Mouse (Mus musculus): ENCODE measurements around the gene Pnmt. TPM values are rescaled to one million over a fixed set of nuclear protein-coding genes. Genes with fewer than 3 reads are reported as not detected.

The Pnmt gene
- polyA plus RNA-seq, 1 experiment from 2014 or later, result not detected

DNA sequence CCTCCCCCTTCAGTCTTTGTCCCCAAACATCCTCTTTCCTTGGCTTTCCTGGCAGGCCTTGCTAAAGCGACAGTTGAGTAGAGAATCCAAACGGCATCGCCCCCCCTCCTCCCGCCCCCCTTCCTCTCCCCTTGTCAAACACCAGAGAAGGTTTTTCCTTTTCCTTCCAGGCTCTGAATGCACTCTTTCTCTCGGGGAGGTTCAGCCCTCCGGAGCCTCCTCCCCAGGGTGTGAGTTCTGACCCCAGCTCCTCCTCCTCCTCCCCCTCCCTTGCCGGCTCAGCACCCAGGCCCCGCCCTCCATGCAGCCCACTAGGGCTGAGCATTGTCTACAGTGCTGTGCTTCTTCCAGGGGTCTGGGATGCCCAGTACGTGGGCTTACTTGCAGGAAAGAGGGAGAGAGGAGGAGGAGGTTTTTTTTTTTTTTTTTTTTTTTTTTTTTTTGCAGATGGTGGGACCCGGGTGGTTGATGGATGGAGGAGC lies 23.1 kb downstream of the Pnmt start:
- Histone ChIP-seq H3K9me3 (no peaks in the 10 kb centered on the region), H3K27me3 (replicated peaks) (no peaks in the 10 kb centered on the region), H3K36me3 (no peaks in the 10 kb centered on the region), H3K9ac (peak overlapping the region; percentile 3; the same call in 1 of the 2 replicates), H3K4me2 (replicated peaks) (peak overlapping the region; percentile 45), H3K27ac (peak overlapping the region; percentile 74; the same call in 1 of the 2 replicates), H3K4me1 (replicated peaks) (peaks cover 28% of the 10 kb centered on the region), H3K4me3 (replicated peaks) (0 out of 2 replicates have a peak overlapping the region, but pooled peaks have one; percentile 5)
- 4% methylated on average over 10 of the region's 10 CpGs for WGBS
- ATAC-seq, result 0 out of 2 replicates have a peak, but pooled peaks have one; percentile 23

DNA sequence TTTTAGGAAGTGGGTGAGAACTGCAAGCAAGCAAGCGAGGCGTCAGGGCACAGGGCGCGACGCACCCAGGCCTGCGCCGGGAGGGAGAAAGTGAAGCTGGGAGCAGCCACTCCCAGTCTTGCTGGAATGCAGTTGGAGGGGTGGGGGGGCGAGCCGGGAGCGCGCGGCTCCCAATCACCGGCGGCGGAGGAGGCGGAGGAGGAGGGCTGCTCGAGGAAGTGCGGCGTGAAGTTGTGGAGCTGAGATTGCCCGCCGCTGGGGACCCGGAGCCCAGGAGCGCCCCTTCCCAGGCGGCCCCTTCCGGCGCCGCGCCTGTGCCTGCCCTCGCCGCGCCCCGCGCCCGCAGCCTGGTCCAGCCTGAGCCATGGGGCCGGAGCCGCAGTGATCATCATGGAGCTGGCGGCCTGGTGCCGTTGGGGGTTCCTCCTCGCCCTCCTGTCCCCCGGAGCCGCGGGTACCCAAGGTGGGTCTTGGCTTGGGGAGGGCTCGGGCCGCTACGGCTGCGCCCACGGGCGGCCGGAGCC lies 26.1 kb downstream of the Pnmt start, which contains the start of gene Erbb2:
TSS of gene Erbb2 (plus strand) at position 198 of the 524 bp plus-strand sequence.
- Histone ChIP-seq H3K27ac (peak within 1 kb of the TSS; percentile 96), H3K4me1 (replicated peaks) (peaks cover 50% of the 10 kb centered on the region), H3K27me3 (replicated peaks) (no peaks in the 10 kb centered on the region), H3K9me3 (no peaks in the 10 kb centered on the region), H3K36me3 (0 out of 2 replicates have a peak, but pooled peaks cover 3% of the 10 kb centered on the region), H3K9ac (peak within 1 kb of the TSS; percentile 97), H3K4me2 (replicated peaks) (peak within 1 kb of the TSS; percentile 74), H3K4me3 (replicated peaks) (peak within 1 kb of the TSS; percentile 87)
- peak; percentile 85 for ATAC-seq
- under 1% methylated on average over 47 of the region's 49 CpGs for WGBS

- WGBS, result under 1% methylated on average over 40 of the region's 40 CpGs
- peak overlapping the region; percentile 74 for H3K4me2 ChIP-seq (replicated peaks)
- H3K9ac ChIP-seq, result peak overlapping the region; percentile 97
- H3K4me3 ChIP-seq (replicated peaks), result peak overlapping the region; percentile 87
- 0 out of 2 replicates have a peak, but pooled peaks cover 3% of the 10 kb centered on the region for H3K36me3 ChIP-seq
- no peaks in the 10 kb centered on the region for H3K9me3 ChIP-seq
- no peaks in the 10 kb centered on the region for H3K27me3 ChIP-seq (replicated peaks)
- H3K27ac ChIP-seq, result peak overlapping the region; percentile 96
- H3K4me1 ChIP-seq (replicated peaks), result peaks cover 52% of the 10 kb centered on the region
- no peak; the same call in none of the 2 replicates for ATAC-seq
These were observed 26.6 kb downstream of the Pnmt start for GRCm38 (mm10) chr11:98412797-98413301.

GRCm38 (mm10) chr11:98413731-98414130 lies 27.5 kb downstream of the Pnmt start:
- Histone ChIP-seq H3K27me3 (replicated peaks) (no peaks in the 10 kb centered on the region), H3K36me3 (0 out of 2 replicates have a peak, but pooled peaks cover 3% of the 10 kb centered on the region), H3K4me1 (replicated peaks) (peaks cover 56% of the 10 kb centered on the region), H3K4me3 (replicated peaks) (peak overlapping the region; percentile 87), H3K27ac (peak overlapping the region; percentile 62), H3K9me3 (no peaks in the 10 kb centered on the region), H3K9ac (peak overlapping the region; percentile 97), H3K4me2 (replicated peaks) (peak overlapping the region; percentile 74)
- ATAC-seq, result no peak
- 10% methylated on average over 7 of the region's 7 CpGs for WGBS

- Histone ChIP-seq H3K4me1 (replicated peaks) (peaks cover 53% of the 10 kb centered on the region), H3K27me3 (replicated peaks) (no peaks in the 10 kb centered on the region), H3K4me2 (replicated peaks) (peak overlapping the region; percentile 74), H3K36me3 (0 out of 2 replicates have a peak, but pooled peaks cover 3% of the 10 kb centered on the region), H3K9ac (no peak overlapping the region), H3K27ac (peak overlapping the region; percentile 62), H3K9me3 (no peaks in the 10 kb centered on the region), H3K4me3 (replicated peaks) (peak overlapping the region; percentile 87)
- ATAC-seq, result peak; percentile 15
- WGBS, result 13% methylated on average over 2 of the region's 2 CpGs
These were observed 27.9 kb downstream of the Pnmt start for GRCm38 (mm10) chr11:98414162-98414561.

GRCm38 (mm10) chr11:98417074-98417473 lies 30.8 kb downstream of the Pnmt start:
- peaks cover 42% of the 10 kb centered on the region for H3K4me1 ChIP-seq (replicated peaks)
- H3K9ac ChIP-seq, result no peak overlapping the region
- no peak overlapping the region for H3K4me2 ChIP-seq (replicated peaks)
- H3K9me3 ChIP-seq, result no peaks in the 10 kb centered on the region
- 58% methylated on average over 1 of the region's 1 CpGs for WGBS
- H3K4me3 ChIP-seq (replicated peaks), result no peak overlapping the region
- no peak for ATAC-seq
- H3K27ac ChIP-seq, result no peak overlapping the region
- H3K27me3 ChIP-seq (replicated peaks), result no peaks in the 10 kb centered on the region
- peaks cover 13% of the 10 kb centered on the region; the same call in 1 of the 2 replicates for H3K36me3 ChIP-seq

GRCm38 (mm10) chr11:98418273-98418672 lies 32.0 kb downstream of the Pnmt start:
- H3K4me1 ChIP-seq (replicated peaks), result peaks cover 41% of the 10 kb centered on the region

GRCm38 (mm10) chr11:98418939-98419547 lies 32.8 kb downstream of the Pnmt start:
- WGBS, result 79% methylated on average over 10 of the region's 10 CpGs
- no peak for ATAC-seq
- Histone ChIP-seq H3K4me2 (replicated peaks) (no peak overlapping the region), H3K4me1 (replicated peaks) (peaks cover 34% of the 10 kb centered on the region), H3K27me3 (replicated peaks) (no peaks in the 10 kb centered on the region), H3K9me3 (no peaks in the 10 kb centered on the region), H3K4me3 (replicated peaks) (no peak overlapping the region), H3K27ac (no peak overlapping the region), H3K36me3 (peaks cover 24% of the 10 kb centered on the region), H3K9ac (no peak overlapping the region)

More at GRCm38 (mm10) chr11:98418273-98418672, 32.0 kb downstream of the Pnmt start:
- Histone ChIP-seq H3K4me2 (replicated peaks) (no peak overlapping the region), H3K4me3 (replicated peaks) (no peak overlapping the region), H3K9ac (no peak overlapping the region), H3K27me3 (replicated peaks) (no peaks in the 10 kb centered on the region), H3K27ac (0 out of 2 replicates have a peak overlapping the region, but pooled peaks have one; percentile 15), H3K9me3 (no peaks in the 10 kb centered on the region), H3K36me3 (peaks cover 24% of the 10 kb centered on the region)
- no peak for ATAC-seq
- 65% methylated on average over 6 of the region's 6 CpGs for WGBS

GRCm38 (mm10) chr11:98426592-98426991 lies 40.3 kb downstream of the Pnmt start:
- no peaks in the 10 kb centered on the region for H3K9me3 ChIP-seq
- no peak overlapping the region for H3K4me2 ChIP-seq (replicated peaks)
- peaks cover 34% of the 10 kb centered on the region for H3K36me3 ChIP-seq
- H3K27ac ChIP-seq, result peak overlapping the region; percentile 46
- H3K4me3 ChIP-seq (replicated peaks), result no peak overlapping the region
- no peaks in the 10 kb centered on the region for H3K27me3 ChIP-seq (replicated peaks)
- peaks cover 8% of the 10 kb centered on the region for H3K4me1 ChIP-seq (replicated peaks)
- WGBS, result 69% methylated on average over 7 of the region's 7 CpGs
- peak; percentile 58 for ATAC-seq
- no peak overlapping the region for H3K9ac ChIP-seq

DNA sequence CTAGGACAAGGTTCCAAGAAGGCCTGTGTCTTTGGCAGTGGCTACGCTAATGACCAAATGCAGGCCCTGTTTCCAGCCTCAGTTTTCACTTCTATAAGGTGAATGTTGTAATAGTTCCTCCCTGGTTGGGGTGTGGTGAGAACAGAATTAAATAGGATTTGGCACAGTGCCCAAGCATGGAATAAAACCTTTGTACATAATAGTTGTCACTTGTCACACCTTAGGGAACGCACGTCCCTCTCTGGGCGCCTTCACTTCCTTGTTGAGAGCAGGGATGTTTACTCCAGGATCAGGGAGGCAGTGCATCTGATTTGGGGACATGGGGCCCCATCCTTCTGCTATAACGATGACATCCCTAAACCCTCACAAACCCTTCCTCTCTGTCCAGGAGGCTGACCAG lies 42.2 kb downstream of the Pnmt start:
- ATAC-seq, result peak; percentile 73
- Histone ChIP-seq H3K27me3 (replicated peaks) (no peaks in the 10 kb centered on the region), H3K27ac (peak overlapping the region; percentile 32; the same call in 1 of the 2 replicates), H3K4me1 (replicated peaks) (peaks cover 8% of the 10 kb centered on the region), H3K4me2 (replicated peaks) (peak overlapping the region; percentile 19; the same call in 1 of the 2 replicates), H3K9me3 (no peaks in the 10 kb centered on the region), H3K4me3 (replicated peaks) (no peak overlapping the region), H3K9ac (no peak overlapping the region), H3K36me3 (peaks cover 35% of the 10 kb centered on the region)
- WGBS, result 70% methylated on average over 5 of the region's 5 CpGs

DNA sequence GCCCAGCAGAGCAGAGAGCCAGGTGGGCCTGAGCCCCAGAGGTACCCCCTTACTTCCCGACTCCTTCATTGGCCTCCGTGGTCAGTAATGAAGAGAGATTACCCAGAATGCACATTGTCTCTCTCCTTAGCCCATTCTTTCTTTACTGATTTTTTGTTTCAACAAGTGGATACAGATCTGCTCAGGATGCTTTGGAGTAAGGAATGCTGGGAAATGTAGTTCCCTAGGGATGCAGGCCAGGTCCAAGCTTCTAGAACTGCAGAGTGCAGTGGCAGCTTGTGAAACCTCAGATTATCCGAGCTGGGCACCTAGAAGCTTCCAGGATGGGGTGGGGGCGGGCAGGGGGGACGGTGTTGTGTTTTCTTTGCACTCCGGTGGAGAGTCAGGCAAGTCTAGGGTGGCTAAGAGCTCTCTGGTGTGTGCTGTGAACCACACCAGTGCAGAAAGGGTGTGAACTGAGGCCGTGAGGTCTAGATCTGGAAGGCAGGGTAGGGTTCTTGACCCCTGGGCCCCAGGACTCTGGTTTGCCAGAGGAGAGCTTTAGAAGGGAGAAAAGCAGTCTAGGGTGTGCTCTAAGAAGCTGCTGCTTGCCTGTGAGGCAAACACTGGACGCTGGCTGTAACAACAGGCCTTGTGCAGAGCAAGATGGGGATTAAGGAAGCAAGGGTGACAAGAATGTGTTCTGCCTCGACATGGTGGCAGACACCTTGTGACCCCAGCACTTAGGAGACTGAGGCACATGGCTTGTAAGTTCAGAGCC lies 45.7 kb downstream of the Pnmt start:
- whole genome bisulfite sequencing, result 85% methylated on average over 9 of the region's 9 CpGs
- ATAC-seq, result no peak
- no peak overlapping the region for H3K4me2 ChIP-seq (replicated peaks)
- H3K4me3 ChIP-seq (replicated peaks), result no peak overlapping the region
- H3K27me3 ChIP-seq (replicated peaks), result no peaks in the 10 kb centered on the region
- no peaks in the 10 kb centered on the region for H3K9me3 ChIP-seq
- peaks cover 8% of the 10 kb centered on the region for H3K4me1 ChIP-seq (replicated peaks)
- H3K36me3 ChIP-seq, result peaks cover 31% of the 10 kb centered on the region
- H3K27ac ChIP-seq, result no peak overlapping the region
- no peak overlapping the region for H3K9ac ChIP-seq

GRCm38 (mm10) chr11:98435723-98436122 lies 49.5 kb downstream of the Pnmt start:
- Histone ChIP-seq H3K9ac (no peak overlapping the region), H3K9me3 (no peaks in the 10 kb centered on the region), H3K4me3 (replicated peaks) (no peak overlapping the region), H3K36me3 (peaks cover 24% of the 10 kb centered on the region), H3K4me1 (replicated peaks) (peaks cover 7% of the 10 kb centered on the region; the same call in 1 of the 2 replicates), H3K4me2 (replicated peaks) (no peak overlapping the region), H3K27ac (no peak overlapping the region), H3K27me3 (replicated peaks) (no peaks in the 10 kb centered on the region)
- 89% methylated on average over 9 of the region's 9 CpGs for WGBS
- ATAC-seq, result no peak

Data from intestine, embryonic 15.5 days (tissue).